Mouse (Mus musculus): ENCODE results near the gene Slc4a8. TPM values are rescaled to one million over a fixed set of nuclear protein-coding genes. Genes with fewer than 3 reads are reported as not detected.

Gene Slc4a8
- polyA plus RNA-seq, 1 experiment from 2014 or later = 33.0 TPM

- no peaks in the 10 kb centered on the region for H3K36me3 ChIP-seq (replicated peaks)
- H3K9ac ChIP-seq = no peak overlapping the region
- no peaks in the 10 kb centered on the region for H3K27me3 ChIP-seq (replicated peaks)
- H3K4me3 ChIP-seq = no peak overlapping the region
- no peak overlapping the region for H3K27ac ChIP-seq
- no peak overlapping the region for H3K4me2 ChIP-seq
- H3K4me1 ChIP-seq = no peaks in the 10 kb centered on the region; the same call in 1 of the 2 replicates
- no peak for ATAC-seq (replicated peaks)
- WGBS = 66% methylated on average over 32 of the region's 32 CpGs
- no peaks in the 10 kb centered on the region for H3K9me3 ChIP-seq
Measured at GRCm38 (mm10) chr15:100777020-100778016, 15.8 kb downstream of the Slc4a8 start.

- H3K27me3 ChIP-seq (replicated peaks) = no peaks in the 10 kb centered on the region
- no peaks in the 10 kb centered on the region for H3K9me3 ChIP-seq
- no peaks in the 10 kb centered on the region; the same call in 1 of the 2 replicates for H3K4me1 ChIP-seq
- H3K36me3 ChIP-seq (replicated peaks) = peaks cover 4% of the 10 kb centered on the region; the same call in 1 of the 2 replicates
- WGBS = 48% methylated on average over 10 of the region's 10 CpGs
- no peak for ATAC-seq (replicated peaks)
- H3K9ac ChIP-seq = no peak overlapping the region
- H3K27ac ChIP-seq = no peak overlapping the region
- H3K4me2 ChIP-seq = no peak overlapping the region
- no peak overlapping the region for H3K4me3 ChIP-seq
Measured at GRCm38 (mm10) chr15:100779896-100780295, 18.3 kb downstream of the Slc4a8 start.

- H3K4me2 ChIP-seq = no peak overlapping the region
- 91% methylated on average over 13 of the region's 13 CpGs for WGBS
- ATAC-seq (replicated peaks) = no peak
Measured at GRCm38 (mm10) chr15:100783244-100783987, 21.9 kb downstream of the Slc4a8 start.

GRCm38 (mm10) chr15:100790219-100790618 is 28.7 kb downstream of the Slc4a8 start:
- Histone ChIP-seq H3K9ac (no peak overlapping the region), H3K27me3 (replicated peaks) (no peaks in the 10 kb centered on the region), H3K4me3 (no peak overlapping the region), H3K27ac (no peak overlapping the region), H3K4me2 (no peak overlapping the region), H3K36me3 (replicated peaks) (peaks cover 33% of the 10 kb centered on the region; the same call in 1 of the 2 replicates), H3K9me3 (no peaks in the 10 kb centered on the region), H3K4me1 (no peaks in the 10 kb centered on the region)
- WGBS = 84% methylated on average over 6 of the region's 6 CpGs
- ATAC-seq (replicated peaks) = no peak

More at GRCm38 (mm10) chr15:100783244-100783987, 21.9 kb downstream of the Slc4a8 start:
- H3K9me3 ChIP-seq = no peaks in the 10 kb centered on the region
- H3K36me3 ChIP-seq (replicated peaks) = peaks cover 23% of the 10 kb centered on the region; the same call in 1 of the 2 replicates
- H3K9ac ChIP-seq = no peak overlapping the region
- H3K4me3 ChIP-seq = no peak overlapping the region
- no peak overlapping the region for H3K27ac ChIP-seq
- H3K4me1 ChIP-seq = no peaks in the 10 kb centered on the region
- H3K27me3 ChIP-seq (replicated peaks) = no peaks in the 10 kb centered on the region

GRCm38 (mm10) chr15:100792324-100792723 is 30.8 kb downstream of the Slc4a8 start:
- Histone ChIP-seq H3K9ac (no peak overlapping the region), H3K4me1 (no peaks in the 10 kb centered on the region), H3K4me3 (no peak overlapping the region), H3K27ac (no peak overlapping the region), H3K9me3 (no peaks in the 10 kb centered on the region), H3K4me2 (no peak overlapping the region), H3K36me3 (replicated peaks) (peaks cover 39% of the 10 kb centered on the region), H3K27me3 (replicated peaks) (no peaks in the 10 kb centered on the region)
- WGBS = 23% methylated on average over 2 of the region's 2 CpGs
- ATAC-seq (replicated peaks) = no peak

GRCm38 (mm10) chr15:100800914-100801313 is 39.4 kb downstream of the Slc4a8 start:
- H3K36me3 ChIP-seq (replicated peaks) = peaks cover 41% of the 10 kb centered on the region
- WGBS = 80% methylated on average over 13 of the region's 13 CpGs

GRCm38 (mm10) chr15:100808062-100808461 is 46.5 kb downstream of the Slc4a8 start:
- Histone ChIP-seq H3K27ac (no peak overlapping the region), H3K4me3 (no peak overlapping the region), H3K27me3 (replicated peaks) (peaks cover 10% of the 10 kb centered on the region; the same call in 1 of the 2 replicates), H3K4me2 (no peak overlapping the region), H3K9me3 (no peaks in the 10 kb centered on the region), H3K4me1 (no peaks in the 10 kb centered on the region), H3K36me3 (replicated peaks) (peaks cover 30% of the 10 kb centered on the region), H3K9ac (no peak overlapping the region)
- ATAC-seq (replicated peaks) = no peak
- WGBS = 84% methylated on average over 12 of the region's 12 CpGs

More at GRCm38 (mm10) chr15:100800914-100801313, 39.4 kb downstream of the Slc4a8 start:
- Histone ChIP-seq H3K27ac (no peak overlapping the region), H3K4me3 (no peak overlapping the region), H3K4me1 (no peaks in the 10 kb centered on the region), H3K27me3 (replicated peaks) (no peaks in the 10 kb centered on the region), H3K9me3 (no peaks in the 10 kb centered on the region), H3K9ac (no peak overlapping the region), H3K4me2 (no peak overlapping the region)
- no peak for ATAC-seq (replicated peaks)

- Histone ChIP-seq H3K4me1 (no peaks in the 10 kb centered on the region; the same call in 1 of the 2 replicates), H3K27me3 (replicated peaks) (peaks cover 12% of the 10 kb centered on the region; the same call in 1 of the 2 replicates), H3K36me3 (replicated peaks) (peaks cover 29% of the 10 kb centered on the region), H3K27ac (no peak overlapping the region), H3K9ac (no peak overlapping the region), H3K4me3 (no peak overlapping the region), H3K4me2 (no peak overlapping the region), H3K9me3 (no peaks in the 10 kb centered on the region)
- WGBS = 79% methylated on average over 9 of the region's 9 CpGs
- ATAC-seq (replicated peaks) = no peak
Measured at GRCm38 (mm10) chr15:100808484-100808883, 46.9 kb downstream of the Slc4a8 start.

- Histone ChIP-seq H3K27ac (no peak overlapping the region), H3K9ac (no peak overlapping the region), H3K4me1 (no peaks in the 10 kb centered on the region; the same call in 1 of the 2 replicates), H3K27me3 (replicated peaks) (peaks cover 14% of the 10 kb centered on the region; the same call in 1 of the 2 replicates), H3K4me2 (no peak overlapping the region), H3K9me3 (no peaks in the 10 kb centered on the region), H3K4me3 (no peak overlapping the region), H3K36me3 (replicated peaks) (peaks cover 30% of the 10 kb centered on the region)
- WGBS = 90% methylated on average over 8 of the region's 8 CpGs
- no peak for ATAC-seq (replicated peaks)
Measured at GRCm38 (mm10) chr15:100810243-100810642, 48.7 kb downstream of the Slc4a8 start.

- Histone ChIP-seq H3K9me3 (no peaks in the 10 kb centered on the region), H3K4me1 (no peaks in the 10 kb centered on the region; the same call in 1 of the 2 replicates), H3K36me3 (replicated peaks) (peaks cover 43% of the 10 kb centered on the region), H3K4me3 (no peak overlapping the region), H3K27me3 (replicated peaks) (peaks cover 18% of the 10 kb centered on the region; the same call in 1 of the 2 replicates), H3K4me2 (no peak overlapping the region), H3K9ac (no peak overlapping the region), H3K27ac (no peak overlapping the region)
- no peak for ATAC-seq (replicated peaks)
- WGBS = 59% methylated on average over 5 of the region's 5 CpGs
Measured at GRCm38 (mm10) chr15:100813501-100813900, 52.0 kb downstream of the Slc4a8 start.

- ATAC-seq (replicated peaks) = no peak
- H3K9ac ChIP-seq = no peak overlapping the region
- H3K4me1 ChIP-seq = no peaks in the 10 kb centered on the region; the same call in 1 of the 2 replicates
- H3K27me3 ChIP-seq (replicated peaks) = peaks cover 18% of the 10 kb centered on the region; the same call in 1 of the 2 replicates
- H3K4me2 ChIP-seq = no peak overlapping the region
- no peak overlapping the region for H3K4me3 ChIP-seq
- no peak overlapping the region for H3K27ac ChIP-seq
- no peaks in the 10 kb centered on the region for H3K9me3 ChIP-seq
- peaks cover 42% of the 10 kb centered on the region for H3K36me3 ChIP-seq (replicated peaks)
- WGBS = 26% methylated on average over 7 of the region's 7 CpGs
Measured at GRCm38 (mm10) chr15:100814066-100814465, 52.5 kb downstream of the Slc4a8 start.

GRCm38 (mm10) chr15:100815310-100815709 is 53.8 kb downstream of the Slc4a8 start:
- WGBS = 87% methylated on average over 8 of the region's 8 CpGs

More at GRCm38 (mm10) chr15:100815310-100815709, 53.8 kb downstream of the Slc4a8 start:
- Histone ChIP-seq H3K4me1 (no peaks in the 10 kb centered on the region; the same call in 1 of the 2 replicates), H3K9ac (no peak overlapping the region), H3K4me2 (no peak overlapping the region), H3K9me3 (no peaks in the 10 kb centered on the region), H3K27ac (no peak overlapping the region), H3K36me3 (replicated peaks) (peaks cover 35% of the 10 kb centered on the region), H3K4me3 (no peak overlapping the region), H3K27me3 (replicated peaks) (peaks cover 18% of the 10 kb centered on the region; the same call in 1 of the 2 replicates)
- ATAC-seq (replicated peaks) = no peak
